In genomic region chr12:8467029-8467924, GRCm38 (mm10) we compare ENCODE assay signal across 10 mouse cellular contexts. TPM values are rescaled to one million over a fixed set of nuclear protein-coding genes. Genes with fewer than 3 reads are reported as not detected.
A peak's percentile ranks its signal among the peaks of the same experiment; 100 is the strongest.
DNase-seq lines count a peak whose midpoint lies in the region; ATAC-seq lines count a peak whose summit lies in the region.
"Had no signal": no experiment of that assay in that cellular context is flagged by ENCODE, and none has a peak within 500 bp of the region (broad histone marks: within the 10 kb centered on the region; RNA-seq: fewer than 3 reads in every experiment).

No protein-coding gene starts in this region.

- ATAC-seq in common myeloid progenitor, adult 5-6 weeks (replicated peaks; ENCODE audit: low read depth, poor library complexity, severe bottlenecking), result peak; percentile 69
- ATAC-seq in megakaryocyte progenitor cell, adult 5-6 weeks (replicated peaks; ENCODE audit: poor library complexity), result peak; percentile 74
- no peak for ATAC-seq in liver, embryonic 12.5 days

- no peaks in the 10 kb centered on the region; the same call in 1 of the 2 replicates for H3K27me3 ChIP-seq in liver, embryonic 12.5 days (replicated peaks)
- H3K27me3 ChIP-seq: limb, embryonic 13.5 days had no signal

- no peaks in the 10 kb centered on the region for H3K9me3 ChIP-seq in liver, embryonic 12.5 days (replicated peaks)
- H3K9me3 ChIP-seq: limb, embryonic 13.5 days had no signal

- H3K36me3 ChIP-seq in liver, embryonic 12.5 days, result no peaks in the 10 kb centered on the region
- H3K36me3 ChIP-seq: limb, embryonic 13.5 days had no signal

- WGBS in liver, embryonic 12.5 days (ENCODE audit: insufficient replicate concordance), result 51% methylated on average over 12 of the region's 12 CpGs

- intact Hi-C loops in heart, postnatal 25 days (cut with DNase I), result no loop called here

- no peaks in the 10 kb centered on the region for H3K4me1 ChIP-seq in liver, embryonic 12.5 days

- H3K27ac ChIP-seq in liver, embryonic 12.5 days, result no peak overlapping the region
- H3K27ac ChIP-seq: limb, embryonic 13.5 days had no signal

- H3K4me2 ChIP-seq in liver, embryonic 12.5 days, result no peak overlapping the region
- H3K4me2 ChIP-seq: limb, embryonic 13.5 days had no signal

- peak; percentile 54 to 83 for DNase-seq in layer of hippocampus, adult 18-20 months (ENCODE audit: low spot score in 2 of 2)
- no peak for DNase-seq in layer of hippocampus, postnatal 25 days (ENCODE audit: extremely low spot score in 1 of 2, low spot score in 1 of 2)
- peak; percentile 68 to 82 for DNase-seq in frontal cortex, postnatal 36 days (ENCODE audit: low spot score in 2 of 2)
- no peak for DNase-seq in adrenal gland, adult 18-20 months (ENCODE audit: low spot score in 2 of 2)
- DNase-seq in heart, postnatal 25 days (ENCODE audit: low spot score), result no peak
- DNase-seq: thymus, postnatal 36 days had no signal

- H3K9ac ChIP-seq in liver, embryonic 12.5 days, result no peak overlapping the region
- H3K9ac ChIP-seq: limb, embryonic 13.5 days had no signal

- no peak overlapping the region for H3K4me3 ChIP-seq in liver, embryonic 12.5 days
- H3K4me3 ChIP-seq: limb, embryonic 13.5 days had no signal

RNA-seq across cellular contexts. Expression of gene Rhob, which starts 32.5 kb away (rescaled TPM):
- total RNA-seq in layer of hippocampus, adult 18-20 months (2021), result 100 to 1,000 TPM; 360 to 385 TPM
- 100 to 1,000 TPM; 336 to 418 TPM for total RNA-seq in layer of hippocampus, postnatal 25 days (2021)
- 35.8 and 43.3 TPM in 2 replicates for total RNA-seq in common myeloid progenitor, adult 5-6 weeks (2017)
- total RNA-seq in megakaryocyte progenitor cell, adult 5-6 weeks (2015), result 112 and 160 TPM in 2 replicates
- 50.4 and 64.6 TPM in 2 replicates for total RNA-seq in megakaryocyte progenitor cell, adult 5-6 weeks (2017)
- 12.3 and 12.4 TPM in 2 replicates for polyA plus RNA-seq in liver, embryonic 12.5 days (2016; fragmentation: Nextera tagmentation; extraction: Ambion mirVana)
- total RNA-seq in adrenal gland, adult 18-20 months (2021), result 100 to 1,000 TPM; 186 to 189 TPM
- 100 to 1,000 TPM; 149 to 156 TPM for total RNA-seq in heart, postnatal 25 days (2021)

Comparison
In these comparisons a context has a peak if more than half of its experiments do, and no peak if none do; other contexts are left out.
1. DNase-seq: peak in layer of hippocampus, adult 18-20 months (2 of 2) and frontal cortex, postnatal 36 days (2 of 2); none in layer of hippocampus, postnatal 25 days (0 of 2), adrenal gland, adult 18-20 months (0 of 2) and heart, postnatal 25 days (single experiment).